Mouse (Mus musculus) bone marrow macrophage, adult 2 months (primary cell): ENCODE results near the gene Gemin2.
"Not testable (repeated sequence)": the region's sequence is repeated elsewhere in the genome, so short reads cannot be mapped to it uniquely, and the experiment has no call there.

ENCODE experiments used
- CTCF ChIP-seq: IDR thresholded peaks from 2 replicates; pipeline ENCODE4 v1.5.1; 2012; ENCODE audit warnings: low read depth, mild to moderate bottlenecking, low read length, moderate library complexity
- POLR2A ChIP-seq: IDR thresholded peaks from 2 replicates; pipeline ENCODE4 v1.6.1; 2012; ENCODE audit warnings: mild to moderate bottlenecking, low read depth, low read length, borderline replicate concordance

DNA sequence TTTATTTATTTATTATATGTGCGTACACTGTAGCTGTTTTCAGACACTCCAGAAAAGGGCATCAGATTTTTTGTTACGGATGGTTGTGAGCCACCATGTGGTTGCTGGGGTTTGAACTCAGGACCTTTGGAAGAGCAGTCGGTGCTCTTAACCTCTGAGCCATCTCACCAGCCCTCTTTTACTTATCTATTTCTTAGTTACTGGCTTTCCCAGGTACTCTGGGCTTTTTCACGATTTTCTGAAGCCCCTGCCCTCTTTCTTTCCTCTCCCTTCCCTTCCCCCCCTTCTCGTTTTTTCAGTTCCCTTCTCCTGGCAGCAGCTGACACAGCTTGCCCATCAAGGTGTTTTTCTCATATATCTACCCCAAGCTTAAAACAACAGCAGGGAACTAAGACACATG lies 45.0 kb downstream of the Gemin2 start:
- not testable (repeated sequence) for TF ChIP-seq CTCF, POLR2A
